Mouse (Mus musculus) ES-Bruce4 (cell line): ENCODE data around the gene Ifit1. TPM values are rescaled to one million over a fixed set of nuclear protein-coding genes. Genes with fewer than 3 reads are reported as not detected.

Source experiments
- H3K27ac ChIP-seq: 2 replicates; pipeline ENCODE4 v1.5.1; 2012; ENCODE audit warnings: low read length, inconsistent platforms; ENCODE audit not compliant: insufficient read depth
- H3K27me3 ChIP-seq: 2 replicates; pipeline ENCODE4 v1.6.1; 2012; ENCODE audit warnings: mild to moderate bottlenecking, low read length, inconsistent platforms; ENCODE audit not compliant: control insufficient read depth, poor library complexity, insufficient read depth, severe bottlenecking
- H3K36me3 ChIP-seq: 2 replicates; pipeline ENCODE4 v1.6.1; 2012; ENCODE audit warnings: inconsistent platforms, mild to moderate bottlenecking, low read length, moderate library complexity; ENCODE audit not compliant: control insufficient read depth, poor library complexity, insufficient read depth, severe bottlenecking
- H3K4me1 ChIP-seq: one replicate; pipeline ENCODE4 v1.8.1; 2011; ENCODE audit warnings: low read length; ENCODE audit not compliant: control insufficient read depth, insufficient read depth
- H3K4me3 ChIP-seq: 2 replicates; pipeline ENCODE4 v1.5.1; 2011; ENCODE audit warnings: low read depth, mild to moderate bottlenecking, low read length
- H3K9ac ChIP-seq: 2 replicates; pipeline ENCODE4 v1.6.1; 2012; ENCODE audit warnings: low read depth, mild to moderate bottlenecking, inconsistent platforms; ENCODE audit not compliant: poor library complexity, severe bottlenecking
- H3K9me3 ChIP-seq: replicated peaks from 2 replicates; pipeline ENCODE4 v1.6.1; 2012; ENCODE audit warnings: mild to moderate bottlenecking, low read length, inconsistent platforms; ENCODE audit not compliant: control insufficient read depth, poor library complexity, insufficient read depth, severe bottlenecking
- CTCF ChIP-seq: IDR thresholded peaks from one replicate; pipeline ENCODE4 v1.8.1; 2011; ENCODE audit warnings: low read depth, low read length
- EP300 ChIP-seq: IDR thresholded peaks from 2 replicates; pipeline ENCODE4 v1.6.1; 2011; ENCODE audit warnings: low read depth, low read length; ENCODE audit not compliant: insufficient read depth
- POLR2A ChIP-seq: IDR thresholded peaks from one replicate; pipeline ENCODE4 v1.8.1; 2011; ENCODE audit warnings: low read length; ENCODE audit not compliant: insufficient read depth
- polyA plus RNA-seq: library from polyadenylated mRNA; stranded (reverse); fragments of >200 nt; gene quantifications from 2 replicates; pipeline ENCODE4 v1.2.4, GENCODE M21; 2011; ENCODE audit warnings: low read depth; ENCODE audit not compliant: missing spikeins, insufficient read depth, insufficient read length

Gene Ifit1
- polyA plus RNA-seq, 1 experiment, result 2.5 TPM

GRCm38 (mm10) chr19:34666127-34666526, 25.5 kb downstream of the Ifit1 start:
- Histone ChIP-seq H3K27ac (no peak overlapping the region), H3K4me3 (no peak overlapping the region), H3K27me3 (no peaks in the 10 kb centered on the region), H3K4me1 (no peaks in the 10 kb centered on the region), H3K9ac (no peak overlapping the region), H3K36me3 (no peaks in the 10 kb centered on the region), H3K9me3 (no peaks in the 10 kb centered on the region)
- peak; percentile 81 for TF ChIP-seq CTCF
- 0 out of 2 replicates have a peak, but pooled peaks have one; percentile 29 for TF ChIP-seq EP300
- TF ChIP-seq POLR2A, result no peak

- no peak for TF ChIP-seq POLR2A
- peak; percentile 77; the same call in 1 of the 2 replicates for TF ChIP-seq EP300
- Histone ChIP-seq H3K9me3 (no peaks in the 10 kb centered on the region), H3K36me3 (no peaks in the 10 kb centered on the region), H3K4me1 (no peaks in the 10 kb centered on the region), H3K4me3 (no peak overlapping the region), H3K9ac (no peak overlapping the region), H3K27me3 (no peaks in the 10 kb centered on the region; the same call in 1 of the 2 replicates), H3K27ac (no peak overlapping the region)
These were observed 32.8 kb downstream of the Ifit1 start for GRCm38 (mm10) chr19:34673476-34673875.

- H3K36me3 ChIP-seq, result no peaks in the 10 kb centered on the region
- H3K4me3 ChIP-seq, result no peak overlapping the region
- H3K9me3 ChIP-seq, result no peaks in the 10 kb centered on the region
- no peaks in the 10 kb centered on the region for H3K4me1 ChIP-seq
- H3K27me3 ChIP-seq, result no peaks in the 10 kb centered on the region; the same call in 1 of the 2 replicates
- no peak overlapping the region for H3K9ac ChIP-seq
- TF ChIP-seq CTCF (no peak), EP300 (no peak), POLR2A (no peak)
- H3K27ac ChIP-seq, result no peak overlapping the region
These were observed 37.8 kb downstream of the Ifit1 start for GRCm38 (mm10) chr19:34678428-34678827.

GRCm38 (mm10) chr19:34684857-34685256, 44.2 kb downstream of the Ifit1 start:
- Histone ChIP-seq H3K9me3 (no peaks in the 10 kb centered on the region), H3K27me3 (no peaks in the 10 kb centered on the region), H3K36me3 (no peaks in the 10 kb centered on the region), H3K27ac (no peak overlapping the region), H3K4me1 (no peaks in the 10 kb centered on the region), H3K9ac (no peak overlapping the region), H3K4me3 (no peak overlapping the region)
- TF ChIP-seq POLR2A (no peak), CTCF (peak; percentile 63)

GRCm38 (mm10) chr19:34685530-34685929, 44.9 kb downstream of the Ifit1 start:
- no peaks in the 10 kb centered on the region for H3K36me3 ChIP-seq
- no peak overlapping the region for H3K4me3 ChIP-seq
- H3K4me1 ChIP-seq, result no peaks in the 10 kb centered on the region
- no peaks in the 10 kb centered on the region for H3K27me3 ChIP-seq
- TF ChIP-seq CTCF, result no peak
- TF ChIP-seq EP300, result no peak
- TF ChIP-seq POLR2A, result no peak
- H3K9me3 ChIP-seq, result no peaks in the 10 kb centered on the region
- H3K27ac ChIP-seq, result no peak overlapping the region
- no peak overlapping the region for H3K9ac ChIP-seq

GRCm38 (mm10) chr19:34691402-34691801, 50.7 kb downstream of the Ifit1 start:
- no peaks in the 10 kb centered on the region for H3K36me3 ChIP-seq
- H3K27me3 ChIP-seq, result no peaks in the 10 kb centered on the region
- H3K9ac ChIP-seq, result no peak overlapping the region
- H3K9me3 ChIP-seq, result no peaks in the 10 kb centered on the region
- H3K4me1 ChIP-seq, result no peaks in the 10 kb centered on the region
- H3K27ac ChIP-seq, result no peak overlapping the region
- no peak for TF ChIP-seq CTCF
- no peak for TF ChIP-seq POLR2A
- no peak for TF ChIP-seq EP300
- no peak overlapping the region for H3K4me3 ChIP-seq
